Mouse (Mus musculus) adrenal gland, postnatal 36 days (tissue): Measurements from ENCODE around the gene Col4a3. TPM values are rescaled to one million over a fixed set of nuclear protein-coding genes. Genes with fewer than 3 reads are reported as not detected.

ENCODE experiments used
- DNase-seq, 2 experiments: peaks; one replicate each; pipeline ENCODE4 v3.0.0; 2021; ENCODE audit warnings: mixed read lengths in 1 of 2
- total RNA-seq, 2 experiments: library from RNA; stranded (reverse); gene quantifications; 2 replicates each; pipeline ENCODE4 v1.2.3; 2021

The Col4a3 gene
- total RNA-seq, 2 experiments from 2014 or later, result 2.9 to 4.5 TPM

DNA sequence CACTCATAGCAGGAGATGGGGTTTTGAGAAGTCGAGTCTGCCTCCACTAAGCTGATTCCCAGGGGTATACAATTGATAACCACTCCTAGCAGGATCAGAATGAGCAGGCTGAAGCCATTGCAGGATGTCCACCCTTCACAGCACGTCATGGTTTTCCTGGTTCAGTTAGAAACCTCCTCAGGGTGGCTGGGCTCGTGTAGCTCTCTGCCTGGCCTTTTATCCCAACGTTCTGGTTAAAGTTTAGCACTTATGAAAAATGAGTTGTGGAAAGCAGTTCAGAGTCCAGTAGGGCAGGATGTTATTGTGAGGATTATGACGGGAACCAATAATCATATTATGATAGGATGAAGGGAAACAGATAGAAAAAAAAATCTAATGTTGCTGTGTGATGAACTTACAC lies 181.5 kb downstream of the Col4a3 start, which contains the start of gene Tm4sf20:
Gene Tm4sf20, minus strand, starts transcription at position 193 of the 400 bp plus-strand sequence.
- no peak for DNase-seq

DNA sequence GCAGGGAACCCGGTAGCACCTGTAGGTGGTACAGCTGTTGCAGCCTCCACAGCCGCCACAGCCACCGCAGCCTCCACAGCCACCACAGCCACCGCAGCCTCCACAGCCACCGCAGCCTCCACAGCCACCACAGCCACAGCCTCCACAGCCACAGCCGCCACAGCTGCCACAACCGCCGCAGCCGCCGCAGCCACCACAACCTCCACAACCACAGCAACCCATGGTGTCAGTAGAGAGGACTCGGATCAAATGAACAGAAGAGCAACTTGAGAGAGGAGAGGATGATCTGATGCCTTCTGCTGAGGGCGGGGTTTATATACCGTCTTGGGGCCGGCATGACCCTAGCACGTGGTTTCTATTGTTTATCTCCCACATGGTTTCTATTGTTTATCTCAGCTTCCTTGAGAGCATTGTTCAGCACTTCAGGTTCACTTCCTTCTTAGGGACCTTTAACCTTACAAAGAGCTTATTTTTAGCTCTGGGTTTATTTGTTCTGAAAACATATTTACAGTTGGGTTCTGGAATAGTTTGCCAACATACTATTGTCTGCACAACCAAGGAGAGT lies 184.4 kb downstream of the Col4a3 start, which contains the start of gene Gm47791:
Gene Gm47791, minus strand, starts transcription at position 222 of the 565 bp plus-strand sequence.
- no peak for DNase-seq

Other genes with a start within 250 kb of the Col4a3 start
- gene Col4a4, start 72 bp upstream of the Col4a3 start, total RNA-seq, result 1 to 10 TPM; 7.0 to 8.6 TPM
- 100 to 1,000 TPM; 118 to 136 TPM for gene Mff, start 138.0 kb downstream of the Col4a3 start, total RNA-seq
- not detected for gene Tm4sf20, start 181.5 kb downstream of the Col4a3 start, total RNA-seq
- not detected for gene Gm47791, start 184.3 kb downstream of the Col4a3 start, total RNA-seq